Mouse (Mus musculus): Measurements from ENCODE around the gene Med1.
"Not testable (repeated sequence)": the region's sequence is repeated elsewhere in the genome, so short reads cannot be mapped to it uniquely, and the experiment has no call there.

The Med1 gene

GRCm38 (mm10) chr11:98192901-98193805, at the start of gene Med1:
Med1 (minus strand) TSS chr11:98193293.
- ATAC-seq (ENCODE audit: low TSS enrichment): peak; percentile 99

- no peak for ATAC-seq (ENCODE audit: low TSS enrichment)
Measured at GRCm38 (mm10) chr11:98238995-98239394, 45.9 kb upstream of the Med1 start.

- no peak for ATAC-seq (ENCODE audit: low TSS enrichment)
Measured at GRCm38 (mm10) chr11:98238416-98238815, 45.3 kb upstream of the Med1 start.

DNA sequence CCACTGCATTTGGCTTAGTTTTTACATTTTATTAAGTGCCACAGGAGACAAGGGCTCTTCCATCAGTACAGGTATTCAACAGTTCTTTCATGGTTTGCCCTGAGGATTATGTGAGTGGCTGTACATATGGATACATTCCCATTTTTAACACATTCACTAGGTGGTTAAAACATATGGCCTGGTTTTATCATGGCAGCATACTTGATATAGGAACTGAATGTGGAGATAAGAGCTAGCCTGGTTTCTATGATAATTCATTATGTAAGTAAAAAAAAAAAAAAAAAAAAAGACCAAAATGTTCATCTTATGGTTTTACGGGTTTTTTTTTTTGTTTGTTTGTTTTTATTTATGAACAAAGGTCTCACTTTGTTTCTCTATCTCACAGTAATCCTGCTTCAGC, 33.3 kb upstream of the Med1 start:
- no peak for ATAC-seq (ENCODE audit: low TSS enrichment)

DNA sequence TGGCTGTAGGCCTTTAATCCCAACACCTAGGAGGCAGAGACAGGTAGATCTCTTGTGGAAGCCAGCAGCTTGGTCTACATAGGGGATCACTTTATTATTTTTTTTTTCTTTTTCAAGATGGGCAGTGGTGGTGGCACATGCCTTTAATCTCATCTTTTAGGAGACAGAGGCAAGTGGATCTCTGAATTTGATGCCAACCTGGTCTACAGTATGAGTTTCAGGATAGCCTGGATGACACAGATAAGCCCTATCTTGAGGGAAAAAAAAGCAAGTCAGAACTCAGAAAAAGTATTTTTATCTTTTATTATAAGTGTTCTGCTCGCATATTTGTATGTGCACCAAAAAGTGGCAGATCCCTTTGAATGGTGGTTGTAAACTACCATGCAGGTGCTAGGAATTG, 20.2 kb upstream of the Med1 start:
- ATAC-seq (ENCODE audit: low TSS enrichment): no peak

- not testable (repeated sequence) for ATAC-seq (ENCODE audit: low TSS enrichment)
Measured at GRCm38 (mm10) chr11:98209661-98210060, 16.6 kb upstream of the Med1 start.

- not testable (repeated sequence) for ATAC-seq (ENCODE audit: low TSS enrichment)
Measured at GRCm38 (mm10) chr11:98206281-98206680, 13.2 kb upstream of the Med1 start.

DNA sequence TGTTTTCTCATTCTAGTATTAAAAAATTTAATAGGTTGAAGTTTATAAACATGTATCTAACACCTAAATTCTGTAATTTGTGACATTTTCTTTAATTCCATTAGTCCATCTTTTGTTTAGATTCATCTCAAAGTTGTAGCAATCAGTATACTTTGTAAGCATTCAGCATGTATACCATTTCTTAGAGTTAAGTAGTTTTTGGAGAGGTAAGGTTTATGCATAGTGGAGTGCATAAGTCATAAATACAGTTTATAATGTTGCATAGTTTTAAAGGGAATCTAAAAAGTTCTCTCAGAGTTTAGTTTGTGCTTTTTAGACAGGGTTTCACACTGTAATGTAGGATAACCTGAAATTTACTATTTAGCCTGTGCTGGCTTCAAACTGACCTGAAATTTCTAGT, 12.4 kb upstream of the Med1 start:
- ATAC-seq (ENCODE audit: low TSS enrichment): no peak

GRCm38 (mm10) chr11:98203931-98204421, 10.9 kb upstream of the Med1 start:
- ATAC-seq (ENCODE audit: low TSS enrichment): no peak

DNA sequence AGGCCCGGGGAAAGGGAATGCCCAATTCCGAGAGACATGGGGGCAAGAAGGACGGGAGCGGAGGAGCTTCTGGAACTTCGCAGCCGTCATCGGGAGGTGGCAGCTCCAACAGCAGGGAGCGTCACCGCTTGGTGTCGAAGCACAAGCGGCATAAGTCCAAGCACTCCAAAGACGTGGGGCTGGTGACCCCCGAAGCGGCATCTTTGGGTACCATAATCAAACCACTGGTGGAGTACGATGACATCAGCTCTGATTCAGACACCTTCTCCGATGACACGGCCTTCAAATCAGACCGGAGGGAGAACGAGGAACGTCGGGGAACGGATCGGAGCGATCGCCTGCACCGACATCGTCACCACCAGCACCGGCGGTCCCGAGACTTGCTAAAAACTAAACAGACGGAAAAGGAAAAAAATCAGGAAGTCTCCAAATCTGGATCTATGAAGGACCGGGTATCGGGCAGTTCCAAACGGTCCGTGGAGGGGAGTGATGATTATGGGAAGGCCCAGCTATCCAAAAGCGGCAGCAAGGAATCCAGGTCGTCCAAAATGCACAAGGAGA, 10.3 kb upstream of the Med1 start:
- ATAC-seq (ENCODE audit: low TSS enrichment): peak; percentile 17; the same call in 1 of the 2 replicates

DNA sequence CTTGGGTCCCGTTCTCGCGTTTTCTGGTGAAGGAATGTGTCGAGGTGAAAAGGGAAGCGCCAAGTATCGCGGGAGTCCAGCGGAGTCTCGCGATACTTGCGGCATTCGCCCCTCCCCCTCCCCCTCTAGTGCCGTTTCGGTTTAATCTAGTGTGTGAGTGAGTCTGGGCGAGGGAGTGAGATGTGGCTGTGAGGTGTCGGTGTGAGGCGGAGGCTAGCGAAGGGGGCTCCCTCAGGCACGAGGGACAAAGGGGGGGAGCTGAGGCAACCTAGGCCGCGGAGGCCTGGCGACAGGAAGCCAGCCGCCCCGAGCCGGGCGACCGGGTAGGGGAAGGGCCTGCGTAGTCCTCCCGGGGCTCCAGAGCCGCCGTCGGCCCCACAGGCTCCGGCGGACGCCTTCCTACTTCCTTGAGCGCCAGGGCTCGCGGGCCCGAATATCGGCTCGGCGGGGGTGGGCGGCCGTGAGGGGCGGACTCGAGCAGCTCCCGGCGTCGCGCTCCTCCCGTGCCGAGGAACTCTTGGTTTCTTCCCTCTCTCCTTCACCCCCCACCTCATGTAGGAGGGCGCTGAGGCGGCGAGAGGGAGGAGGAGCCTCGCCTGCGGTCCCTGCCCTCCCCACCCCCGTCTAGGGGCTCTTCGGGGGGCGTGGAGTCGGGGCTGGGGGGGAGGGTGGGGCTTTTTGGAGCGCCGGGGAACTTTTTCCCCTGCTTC, 9.7 kb upstream of the Med1 start, which contains the start of gene Cdk12:
Gene Cdk12, plus strand, starts transcription at position 419 of the 710 bp plus-strand sequence.
- ATAC-seq (ENCODE audit: low TSS enrichment): peak; percentile 94

DNA sequence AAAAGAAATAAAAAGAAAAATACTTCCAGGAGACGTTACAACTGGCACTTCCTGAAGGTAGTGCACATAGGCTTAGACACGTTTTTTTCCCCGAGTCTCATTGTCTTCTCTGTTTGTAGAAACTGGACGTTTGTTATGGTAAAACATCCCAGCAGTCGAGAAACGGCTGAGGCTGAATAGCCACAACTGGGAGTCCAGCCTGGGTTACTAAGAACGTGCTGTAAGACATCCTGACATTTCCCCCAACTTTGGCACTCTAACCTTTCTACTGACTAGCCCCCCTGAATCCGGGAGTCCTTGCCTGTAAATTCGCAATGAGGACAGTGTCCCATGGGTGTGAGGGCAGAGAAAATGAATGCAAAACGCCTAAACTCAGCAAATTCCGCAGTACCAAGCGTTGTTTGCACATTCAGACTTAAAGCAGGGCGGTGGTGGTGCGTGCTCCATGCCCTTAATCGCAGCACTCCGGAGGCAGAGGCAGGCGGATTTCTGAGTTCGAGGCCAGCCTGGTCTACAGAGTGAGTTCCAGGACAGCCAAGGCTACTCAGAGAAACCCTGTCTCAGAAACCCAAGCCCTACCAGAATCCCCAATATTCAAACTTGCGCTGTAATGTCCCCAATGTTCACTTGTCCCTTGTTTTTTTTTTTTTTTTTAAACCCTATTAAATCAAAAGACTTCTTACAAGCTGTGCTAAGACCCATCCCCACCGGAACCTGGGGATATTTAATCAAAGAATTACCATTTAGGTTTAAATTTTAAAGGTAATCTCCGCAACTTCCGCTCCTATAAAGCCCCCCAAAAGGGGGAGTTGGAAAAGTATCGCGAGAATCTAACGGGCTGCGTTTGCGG, 8.9 kb upstream of the Med1 start:
- ATAC-seq (ENCODE audit: low TSS enrichment): no peak

- ATAC-seq (ENCODE audit: low TSS enrichment): no peak
Measured at GRCm38 (mm10) chr11:98190820-98191219, 2.3 kb downstream of the Med1 start.

DNA sequence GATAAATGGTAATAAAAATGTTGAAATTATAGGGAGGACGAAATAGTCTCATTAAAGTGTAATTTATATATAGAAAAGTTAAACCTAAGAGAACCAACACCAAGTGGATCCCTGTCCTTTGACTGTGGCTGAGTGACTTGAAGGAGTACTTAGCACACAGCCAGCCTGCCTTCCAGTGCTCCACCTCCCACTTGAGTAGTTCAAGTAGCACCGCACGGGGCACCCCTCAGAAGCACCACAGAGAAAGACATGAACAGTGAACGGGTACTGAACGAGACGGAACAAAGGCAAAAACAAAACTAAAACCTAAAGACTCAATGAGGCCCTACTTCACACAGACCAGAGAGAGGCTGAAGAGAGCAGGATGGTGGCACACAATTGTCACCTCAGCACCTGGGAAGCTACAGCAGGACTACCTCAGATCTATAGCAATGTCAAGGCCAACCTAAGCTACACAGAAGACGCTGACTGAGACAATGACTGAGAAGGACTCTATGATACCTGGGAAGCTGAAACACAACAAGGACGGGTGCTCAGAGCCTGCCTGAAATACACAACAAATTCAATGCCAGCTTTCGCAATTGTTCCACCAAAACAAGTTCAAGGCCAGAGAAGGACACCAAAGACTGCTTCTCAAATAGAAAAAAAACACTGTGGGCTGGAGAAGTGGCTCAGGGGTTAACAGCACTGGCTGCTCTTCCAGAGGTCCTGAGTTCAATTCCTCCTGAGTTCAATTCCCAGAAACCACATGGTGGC, 5.3 kb downstream of the Med1 start:
- no peak for ATAC-seq (ENCODE audit: low TSS enrichment)

GRCm38 (mm10) chr11:98182149-98182548, 10.9 kb downstream of the Med1 start:
- ATAC-seq (ENCODE audit: low TSS enrichment): not testable (repeated sequence)

DNA sequence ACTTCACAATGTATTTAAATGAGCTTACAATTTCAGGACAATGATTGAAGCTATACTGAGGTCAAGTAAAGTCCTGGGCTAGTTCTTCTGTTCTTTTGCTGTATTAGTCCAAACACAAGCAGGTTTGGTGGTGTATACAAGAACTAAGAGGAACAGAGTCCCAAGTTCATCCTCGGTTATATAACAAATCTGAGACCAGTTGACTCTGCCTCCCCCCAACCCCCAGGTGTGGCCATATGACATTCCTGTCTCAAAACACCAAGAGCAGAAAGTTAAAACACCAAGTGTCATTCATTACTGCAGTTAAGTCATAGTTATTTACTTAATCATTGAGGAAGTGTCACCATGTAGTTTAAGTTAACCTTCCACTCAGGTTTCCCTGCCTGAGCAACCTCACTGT, 24.7 kb downstream of the Med1 start:
- no peak for ATAC-seq (ENCODE audit: low TSS enrichment)

- ATAC-seq (ENCODE audit: low TSS enrichment): no peak
Measured at GRCm38 (mm10) chr11:98155094-98155493, 38.0 kb downstream of the Med1 start.

DNA sequence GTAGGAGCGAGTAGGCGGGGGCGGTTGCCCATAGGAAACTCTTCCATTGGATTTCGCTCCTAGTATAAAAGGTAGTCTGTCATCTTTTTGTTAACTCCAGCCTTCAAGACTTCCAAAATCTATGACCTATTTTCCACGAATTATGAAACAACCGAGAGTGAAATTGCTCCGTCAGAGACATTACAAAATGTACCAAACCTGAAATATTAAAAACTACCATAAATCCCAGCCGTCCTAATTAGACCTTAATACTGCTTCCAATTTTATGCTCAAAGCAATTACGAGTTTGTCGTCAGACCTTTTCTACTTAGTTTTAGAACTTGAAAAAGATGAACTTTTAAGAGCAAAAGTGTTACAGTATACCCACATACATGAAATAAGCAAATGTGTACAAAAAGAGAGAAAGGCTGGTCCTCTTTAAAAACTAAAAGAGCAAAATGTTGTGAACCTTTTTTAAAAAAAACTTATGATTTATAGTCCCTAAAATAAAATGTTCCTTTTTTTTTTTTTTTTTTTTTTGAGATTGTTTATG, 42.4 kb downstream of the Med1 start:
- ATAC-seq (ENCODE audit: low TSS enrichment): no peak

GRCm38 (mm10) chr11:98149786-98150624, 43.1 kb downstream of the Med1 start, which contains the start of gene Fbxl20:
Fbxl20 (minus strand) TSS chr11:98150403.
- peak; percentile 88 for ATAC-seq (ENCODE audit: low TSS enrichment)
